Mouse (Mus musculus) forebrain, embryonic 16.5 days (tissue): Measurements from ENCODE around the gene Pan2. TPM values are rescaled to one million over a fixed set of nuclear protein-coding genes. Genes with fewer than 3 reads are reported as not detected.
"Not testable (repeated sequence)": the region's sequence is repeated elsewhere in the genome, so short reads cannot be mapped to it uniquely, and the experiment has no call there.

Source experiments
- ATAC-seq: fragments of 200-750 bp; cut with Nextera tagmentation; 2 replicates; pipeline ENCODE4 v1.8.0; 2017; ENCODE audit warnings: mild to moderate bottlenecking, moderate library complexity
- H3K27ac ChIP-seq: fragments of 300-500 bp; sonication (generic); 2 replicates; pipeline ENCODE4 v1.5.1; 2014; ENCODE audit warnings: low read length, control low read depth
- H3K27me3 ChIP-seq: fragments of 300-500 bp; sonication (generic); replicated peaks from 2 replicates; pipeline ENCODE4 v1.6.1; 2014; ENCODE audit warnings: low read length; ENCODE audit not compliant: control insufficient read depth, insufficient read depth
- H3K36me3 ChIP-seq: fragments of 300-500 bp; sonication (generic); 2 replicates; pipeline ENCODE4 v1.6.1; 2014; ENCODE audit not compliant: control insufficient read depth, insufficient read depth
- H3K4me1 ChIP-seq: fragments of 300-500 bp; sonication (generic); replicated peaks from 2 replicates; pipeline ENCODE4 v1.6.1; 2014; ENCODE audit warnings: low read length; ENCODE audit not compliant: control insufficient read depth, insufficient read depth
- H3K4me2 ChIP-seq: fragments of 300-500 bp; sonication (generic); 2 replicates; pipeline ENCODE4 v1.6.1; 2014; ENCODE audit warnings: mild to moderate bottlenecking, low read length, control low read depth
- H3K4me3 ChIP-seq: fragments of 300-500 bp; sonication (generic); replicated peaks from 2 replicates; pipeline ENCODE4 v1.5.1; 2014; ENCODE audit warnings: mild to moderate bottlenecking, low read length, control low read depth
- H3K9ac ChIP-seq: fragments of 300-500 bp; sonication (generic); replicated peaks from 2 replicates; pipeline ENCODE4 v1.6.1; 2014; ENCODE audit warnings: low read depth, low read length, control low read depth
- H3K9me3 ChIP-seq: fragments of 300-500 bp; sonication (generic); 2 replicates; pipeline ENCODE4 v1.6.1; 2016; ENCODE audit warnings: low read length; ENCODE audit not compliant: control insufficient read depth
- WGBS: fragments of 180-500 bp; shearing (Covaris S2); extraction: QIAGEN DNeasy Blood & Tissue Kit; methylation state at CpG from one replicate; pipeline ENCODE4 v1.1.7; 2014; 5-methylcytosine and 5-hydroxymethylcytosine counted together
- polyA plus RNA-seq: library from polyadenylated mRNA; unstranded; fragments of >200 nt; fragmentation: Nextera tagmentation; extraction: Ambion mirVana; gene quantifications from 2 replicates; pipeline ENCODE4 v1.2.1, GENCODE M21; 2015

Gene Pan2
- polyA plus RNA-seq, 1 experiment from 2014 or later, result 28.5 TPM

GRCm38 (mm10) chr10:128263393-128264310 is 39.5 kb upstream of the Pan2 start:
- Histone ChIP-seq H3K4me3 (no peak overlapping the region), H3K9ac (no peak overlapping the region), H3K9me3 (no peaks in the 10 kb centered on the region), H3K27me3 (no peaks in the 10 kb centered on the region), H3K4me1 (no peaks in the 10 kb centered on the region), H3K27ac (no peak overlapping the region), H3K36me3 (no peaks in the 10 kb centered on the region), H3K4me2 (no peak overlapping the region)
- 80% methylated on average over 6 of the region's 6 CpGs for WGBS
- no peak for ATAC-seq

- Histone ChIP-seq H3K4me3 (no peak within 1 kb of the TSS), H3K4me1 (0 out of 2 replicates have a peak, but pooled peaks cover 4% of the 10 kb centered on the region), H3K9ac (no peak within 1 kb of the TSS), H3K36me3 (no peaks in the 10 kb centered on the region), H3K4me2 (no peak within 1 kb of the TSS), H3K27ac (no peak within 1 kb of the TSS), H3K27me3 (no peaks in the 10 kb centered on the region), H3K9me3 (no peaks in the 10 kb centered on the region)
- 84% methylated on average over 6 of the region's 6 CpGs for WGBS
- ATAC-seq, result no peak
Observed at GRCm38 (mm10) chr10:128268371-128268770, 34.8 kb upstream of the Pan2 start, which contains the start of gene Apof. Apof (plus strand) TSS chr10:128268671.

- Histone ChIP-seq H3K4me1 (0 out of 2 replicates have a peak, but pooled peaks cover 4% of the 10 kb centered on the region), H3K9ac (no peak overlapping the region; the same call in 1 of the 2 replicates), H3K36me3 (no peaks in the 10 kb centered on the region), H3K27ac (no peak overlapping the region), H3K9me3 (no peaks in the 10 kb centered on the region), H3K4me3 (no peak overlapping the region), H3K27me3 (no peaks in the 10 kb centered on the region), H3K4me2 (no peak overlapping the region)
- WGBS, result 89% methylated on average over 16 of the region's 16 CpGs
- ATAC-seq, result no peak
Observed at GRCm38 (mm10) chr10:128269206-128269910, 33.8 kb upstream of the Pan2 start.

- under 1% methylated on average over 43 of the region's 43 CpGs for WGBS
- 0 out of 2 replicates have a peak, but pooled peaks cover 4% of the 10 kb centered on the region for H3K4me1 ChIP-seq
Observed at GRCm38 (mm10) chr10:128270287-128270841, 32.8 kb upstream of the Pan2 start, which contains the start of gene Stat2. Stat2 (plus strand) TSS chr10:128270559.

GRCm38 (mm10) chr10:128270866-128271265 is 32.3 kb upstream of the Pan2 start:
- 44% methylated on average over 7 of the region's 7 CpGs for WGBS
- no peak for ATAC-seq

More at GRCm38 (mm10) chr10:128270287-128270841, 32.8 kb upstream of the Pan2 start, which contains the start of gene Stat2:
- no peaks in the 10 kb centered on the region for H3K9me3 ChIP-seq
- H3K27ac ChIP-seq, result peak within 1 kb of the TSS; percentile 48
- H3K27me3 ChIP-seq, result no peaks in the 10 kb centered on the region
- no peaks in the 10 kb centered on the region for H3K36me3 ChIP-seq
- H3K4me3 ChIP-seq, result peak within 1 kb of the TSS; percentile 80
- ATAC-seq, result peak; percentile 100
- H3K9ac ChIP-seq, result peak within 1 kb of the TSS; percentile 77
- peak within 1 kb of the TSS; percentile 70 for H3K4me2 ChIP-seq

GRCm38 (mm10) chr10:128271883-128272282 is 31.3 kb upstream of the Pan2 start:
- Histone ChIP-seq H3K36me3 (no peaks in the 10 kb centered on the region), H3K27ac (no peak overlapping the region), H3K4me2 (no peak overlapping the region), H3K4me1 (0 out of 2 replicates have a peak, but pooled peaks cover 4% of the 10 kb centered on the region), H3K9me3 (no peaks in the 10 kb centered on the region), H3K4me3 (no peak overlapping the region), H3K9ac (no peak overlapping the region), H3K27me3 (no peaks in the 10 kb centered on the region)
- 70% methylated on average over 2 of the region's 2 CpGs for WGBS
- ATAC-seq, result no peak

More at GRCm38 (mm10) chr10:128270866-128271265, 32.3 kb upstream of the Pan2 start:
- H3K27ac ChIP-seq, result peak overlapping the region; percentile 48; the same call in 1 of the 2 replicates
- peak overlapping the region; percentile 77 for H3K9ac ChIP-seq
- 0 out of 2 replicates have a peak, but pooled peaks cover 4% of the 10 kb centered on the region for H3K4me1 ChIP-seq
- peak overlapping the region; percentile 80 for H3K4me3 ChIP-seq
- H3K4me2 ChIP-seq, result peak overlapping the region; percentile 57
- no peaks in the 10 kb centered on the region for H3K36me3 ChIP-seq
- no peaks in the 10 kb centered on the region for H3K9me3 ChIP-seq
- H3K27me3 ChIP-seq, result no peaks in the 10 kb centered on the region

- not testable (repeated sequence) for H3K36me3 ChIP-seq, ATAC-seq, H3K27ac ChIP-seq, H3K27me3 ChIP-seq, H3K4me1 ChIP-seq, H3K4me3 ChIP-seq, H3K9ac ChIP-seq, H3K4me2 ChIP-seq, H3K9me3 ChIP-seq
- 97% methylated on average over 4 of the region's 7 CpGs for WGBS
Observed at GRCm38 (mm10) chr10:128272819-128273439, 30.2 kb upstream of the Pan2 start.

- H3K9me3 ChIP-seq, H3K36me3 ChIP-seq, H3K9ac ChIP-seq, H3K27me3 ChIP-seq, H3K4me3 ChIP-seq, ATAC-seq, H3K27ac ChIP-seq, H3K4me2 ChIP-seq, H3K4me1 ChIP-seq: not testable (repeated sequence)
- WGBS, result 100% methylated on average over 1 of the region's 1 CpGs
Observed at GRCm38 (mm10) chr10:128275374-128275773, 27.8 kb upstream of the Pan2 start.
